Mouse (Mus musculus) CH12.LX (cell line): ENCODE results near the gene 1700122O11Rik. TPM values are rescaled to one million over a fixed set of nuclear protein-coding genes. Genes with fewer than 3 reads are reported as not detected.

Source experiments
- DNase-seq: peaks from one replicate; pipeline ENCODE4 v3.0.0-alpha.2; 2013; ENCODE audit errors: extremely low read depth
- H3K27ac ChIP-seq: 2 replicates; pipeline ENCODE4 v1.5.1; 2012; ENCODE audit warnings: low read depth, mild to moderate bottlenecking, control low read depth, moderate library complexity; ENCODE audit not compliant: insufficient read depth
- H3K27me3 ChIP-seq: replicated peaks from 2 replicates; pipeline ENCODE3; 2012; ENCODE audit warnings: inconsistent platforms
- H3K36me3 ChIP-seq, 2 experiments: replicated peaks in 1 of 2; 2 replicates each; pipeline versions ENCODE3 to v1.6.1; 2012; ENCODE audit warnings: inconsistent platforms in 1 of 2, low read length in 1 of 2, mild to moderate bottlenecking in 1 of 2, mixed read lengths in 1 of 2, moderate library complexity in 1 of 2; ENCODE audit not compliant: control insufficient read depth in 1 of 2, insufficient read depth in 1 of 2
- H3K4me1 ChIP-seq, 2 experiments: 2 replicates each; pipeline ENCODE4 v1.6.1; 2012; ENCODE audit warnings: inconsistent platforms in 1 of 2, moderate library complexity in 1 of 2; ENCODE audit not compliant: insufficient read depth in 2 of 2, control insufficient read depth in 1 of 2
- H3K4me2 ChIP-seq: 2 replicates; pipeline ENCODE4 v1.6.1; 2012; ENCODE audit warnings: low read depth, mild to moderate bottlenecking, control low read depth; ENCODE audit not compliant: poor library complexity, insufficient read depth, severe bottlenecking
- H3K4me3 ChIP-seq, 3 experiments: fragments of 150-350 bp in 1 of 3; sonication (generic) in 1 of 3; replicated peaks in 1 of 3; 2 replicates each; pipeline versions ENCODE3 to v1.5.1; 2011 to 2012; ENCODE audit warnings: low read depth in 2 of 3, low read length in 2 of 3, mild to moderate bottlenecking in 2 of 3, moderate library complexity in 2 of 3, control low read depth in 1 of 3, improper control_type of control experiment in 1 of 3, inconsistent platforms in 1 of 3, mixed read lengths in 1 of 3; ENCODE audit not compliant: poor library complexity in 1 of 3
- H3K79me2 ChIP-seq: replicated peaks from 2 replicates; pipeline ENCODE4 v1.6.1; 2012; ENCODE audit warnings: mild to moderate bottlenecking, moderate library complexity; ENCODE audit not compliant: control insufficient read depth, poor library complexity, insufficient read depth, severe bottlenecking; ENCODE audit errors: extremely low read depth
- H3K9ac ChIP-seq: 2 replicates; pipeline ENCODE4 v1.6.1; 2012; ENCODE audit warnings: low read depth, mild to moderate bottlenecking, control low read depth, moderate library complexity; ENCODE audit not compliant: insufficient read depth
- H3K9me3 ChIP-seq: replicated peaks from 2 replicates; pipeline ENCODE3; 2012; ENCODE audit warnings: low read length, inconsistent platforms, mixed read lengths
- CHD2 ChIP-seq: IDR thresholded peaks from 2 replicates; pipeline ENCODE4 v1.6.1; 2011; ENCODE audit warnings: low read length, improper control_type of control experiment
- E2F4 ChIP-seq: IDR thresholded peaks from 2 replicates; pipeline ENCODE4 v1.6.1; 2011; ENCODE audit warnings: low read depth, low read length, improper control_type of control experiment; ENCODE audit not compliant: insufficient replicate concordance
- EP300 ChIP-seq: IDR thresholded peaks from 2 replicates; pipeline ENCODE4 v1.6.1; 2011; ENCODE audit warnings: low read length, improper control_type of control experiment
- ETS1 ChIP-seq: conservative IDR thresholded peaks from 2 replicates; pipeline ENCODE4 v1.6.1; 2012; ENCODE audit warnings: low read depth, mild to moderate bottlenecking, inconsistent platforms, low read length, improper control_type of control experiment, moderate library complexity
- GABPA ChIP-seq: IDR thresholded peaks from 2 replicates; pipeline ENCODE4 v1.6.1; 2012; ENCODE audit warnings: low read depth, low read length, improper control_type of control experiment, inconsistent platforms; ENCODE audit not compliant: insufficient replicate concordance
- HCFC1 ChIP-seq: IDR thresholded peaks from 2 replicates; pipeline ENCODE4 v1.6.1; 2012; ENCODE audit warnings: low read depth, mild to moderate bottlenecking, inconsistent platforms, low read length, improper control_type of control experiment
- JUN ChIP-seq: IDR thresholded peaks from 2 replicates; pipeline ENCODE4 v1.6.1; 2011; ENCODE audit warnings: low read depth, mild to moderate bottlenecking, low read length, improper control_type of control experiment, moderate library complexity; ENCODE audit not compliant: insufficient read depth
- JUND ChIP-seq: conservative IDR thresholded peaks from 2 replicates; pipeline ENCODE4 v1.6.1; 2011; ENCODE audit warnings: low read depth, low read length, improper control_type of control experiment
- KAT2A ChIP-seq: IDR thresholded peaks from 2 replicates; pipeline ENCODE4 v1.6.1; 2012; ENCODE audit warnings: low read length, improper control_type of control experiment, inconsistent platforms; ENCODE audit not compliant: insufficient replicate concordance
- MAX ChIP-seq: IDR thresholded peaks from 2 replicates; pipeline ENCODE4 v1.6.1; 2011; ENCODE audit warnings: low read length, improper control_type of control experiment
- MAZ ChIP-seq: IDR thresholded peaks from 2 replicates; pipeline ENCODE4 v1.6.1; 2012; ENCODE audit warnings: low read depth, mild to moderate bottlenecking, inconsistent platforms, low read length, improper control_type of control experiment, moderate library complexity
- MYC ChIP-seq: IDR thresholded peaks from 2 replicates; pipeline ENCODE4 v1.6.1; 2011; ENCODE audit warnings: low read depth, mild to moderate bottlenecking, improper control_type of control experiment, low read length
- PAX5 ChIP-seq: IDR thresholded peaks from 2 replicates; pipeline ENCODE4 v1.6.1; 2012; ENCODE audit warnings: low read length, inconsistent platforms, mixed read lengths
- POLR2AphosphoS2 ChIP-seq: IDR thresholded peaks from 2 replicates; pipeline ENCODE4 v1.6.1; 2011; ENCODE audit warnings: low read depth, low read length, improper control_type of control experiment
- RCOR1 ChIP-seq: conservative IDR thresholded peaks from 2 replicates; pipeline ENCODE4 v1.6.1; 2012; ENCODE audit warnings: low read depth, mild to moderate bottlenecking, inconsistent platforms, low read length, improper control_type of control experiment
- SIN3A ChIP-seq: IDR thresholded peaks from 2 replicates; pipeline ENCODE4 v1.6.1; 2012; ENCODE audit warnings: low read length, improper control_type of control experiment, inconsistent platforms
- SMC3 ChIP-seq: IDR thresholded peaks from 2 replicates; pipeline ENCODE4 v1.6.1; 2011; ENCODE audit warnings: low read depth, low read length, improper control_type of control experiment
- TBP ChIP-seq: conservative IDR thresholded peaks from 2 replicates; pipeline ENCODE4 v1.6.1; 2011; ENCODE audit warnings: low read depth, low read length, improper control_type of control experiment
- TCF12 ChIP-seq: IDR thresholded peaks from 2 replicates; pipeline ENCODE4 v1.6.1; 2014; ENCODE audit warnings: low read depth, mild to moderate bottlenecking, inconsistent platforms, low read length, improper control_type of control experiment
- USF1 ChIP-seq: IDR thresholded peaks from 2 replicates; pipeline ENCODE4 v1.6.1; 2014; ENCODE audit warnings: low read depth, mild to moderate bottlenecking, inconsistent platforms, low read length, improper control_type of control experiment
- ZC3H11A ChIP-seq: IDR thresholded peaks from 2 replicates; pipeline ENCODE4 v1.6.1; 2012; ENCODE audit warnings: low read depth, mild to moderate bottlenecking, inconsistent platforms, low read length, improper control_type of control experiment
- ZKSCAN1 ChIP-seq: IDR thresholded peaks from 2 replicates; pipeline ENCODE4 v1.6.1; 2012; ENCODE audit warnings: low read depth, inconsistent platforms, low read length, improper control_type of control experiment, borderline replicate concordance
- ZMIZ1 ChIP-seq: IDR thresholded peaks from 2 replicates; pipeline ENCODE4 v1.6.1; 2012; ENCODE audit warnings: low read depth, mild to moderate bottlenecking, inconsistent platforms, low read length, improper control_type of control experiment
- ZNF384 ChIP-seq: IDR thresholded peaks from 2 replicates; pipeline ENCODE4 v1.6.1; 2012; ENCODE audit warnings: low read depth, low read length, improper control_type of control experiment, inconsistent platforms
- dilution Hi-C: fragments of 300-500 bp; cut with MboI; formaldehyde crosslinking; loops from 2 replicates; pipeline ENCODE4 v1.14.3; 2020; ENCODE audit warnings: low sequenced_read_pairs; ENCODE audit not compliant: extremely low pct_unique_long_range_greater_than_20kb, extremely low pct_ligation_motif_present
- in situ Hi-C: fragments of 300-500 bp; cut with MboI; formaldehyde crosslinking; loops from 3 replicates; pipeline ENCODE4 v1.14.3; 2019; ENCODE audit warnings: low sequenced_read_pairs, low pct_ligation_motif_present, low pct_unique_long_range_greater_than_20kb, mixed read lengths
- polyA plus RNA-seq: library from polyadenylated mRNA; unstranded; fragments of >175 nt; gene quantifications from 2 replicates; pipeline ENCODE4 v1.2.1, GENCODE M21; 2012; ENCODE audit warnings: low read depth; ENCODE audit not compliant: insufficient read length
- total RNA-seq, 2 experiments: library from RNA; depleted of rRNA; stranded (reverse); fragments of 300-350 nt in 1 of 2; fragments of >200 nt in 1 of 2; gene quantifications; 2 replicates each; pipeline ENCODE4 v1.2.3; 2012 to 2014

Gene 1700122O11Rik
- total and polyA plus RNA-seq, 3 experiments: not detected

DNA sequence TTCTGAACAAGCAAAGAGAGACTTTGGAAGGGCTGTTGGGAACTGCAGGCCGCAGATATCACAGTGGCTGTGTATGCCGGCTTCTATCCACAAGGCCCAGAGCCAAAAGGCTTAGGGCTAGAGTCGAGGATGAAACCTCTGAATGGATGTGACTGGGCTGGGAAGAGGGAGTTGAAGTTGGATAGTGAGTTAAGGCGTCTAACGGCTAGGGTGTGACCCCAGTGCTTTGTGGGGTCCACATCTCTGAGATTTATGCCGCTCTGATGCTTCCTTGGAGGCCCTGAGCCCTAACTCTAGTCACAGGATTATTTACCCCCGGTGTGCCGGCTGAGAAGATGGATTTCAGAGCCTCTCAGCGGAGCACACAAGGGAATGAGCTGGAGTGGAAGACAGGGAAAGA is 33.5 kb downstream of the 1700122O11Rik start:
- no peak overlapping the region for H3K4me3 ChIP-seq
- no peaks in the 10 kb centered on the region for H3K79me2 ChIP-seq
- DNase-seq: no peak
- in situ Hi-C loops (no loop called here), dilution Hi-C loops (no loop called here)
- no peaks in the 10 kb centered on the region for H3K36me3 ChIP-seq
- H3K4me2 ChIP-seq: no peak overlapping the region
- H3K4me1 ChIP-seq: peaks cover 3 to 12% of the 10 kb centered on the region in 2 experiments; a peak in 1 of 4 replicates
- H3K9me3 ChIP-seq: no peaks in the 10 kb centered on the region
- no peak overlapping the region for H3K27ac ChIP-seq
- H3K27me3 ChIP-seq: no peaks in the 10 kb centered on the region
- no peak overlapping the region for H3K9ac ChIP-seq
- TF ChIP-seq E2F4: no peak
- no peak for TF ChIP-seq SIN3A
- no peak for TF ChIP-seq ZKSCAN1
- TF ChIP-seq MYC: no peak
- TF ChIP-seq ETS1: no peak

DNA sequence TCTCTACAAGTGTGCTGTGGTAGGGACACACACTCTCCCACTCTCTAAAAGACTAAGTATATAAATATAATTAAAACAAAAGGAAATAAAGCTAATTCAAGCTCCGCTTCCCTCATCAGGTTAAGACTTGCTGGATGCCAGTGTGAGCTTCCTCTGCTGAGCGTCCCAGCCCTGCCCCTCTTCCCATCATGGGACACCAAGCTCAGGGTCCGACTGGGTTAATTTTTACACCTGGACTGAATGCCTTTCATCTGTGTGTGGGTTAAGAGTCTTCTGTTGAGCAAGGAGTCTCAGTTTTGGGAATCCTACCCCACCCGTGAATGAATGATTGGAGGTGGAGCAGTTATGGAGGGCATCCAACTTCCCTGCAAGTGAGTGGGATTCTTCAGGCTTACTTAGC is 35.6 kb downstream of the 1700122O11Rik start:
- Histone ChIP-seq H3K4me1 (peaks cover 3 to 16% of the 10 kb centered on the region in 2 experiments; a peak in 1 of 4 replicates), H3K27me3 (no peaks in the 10 kb centered on the region)

DNA sequence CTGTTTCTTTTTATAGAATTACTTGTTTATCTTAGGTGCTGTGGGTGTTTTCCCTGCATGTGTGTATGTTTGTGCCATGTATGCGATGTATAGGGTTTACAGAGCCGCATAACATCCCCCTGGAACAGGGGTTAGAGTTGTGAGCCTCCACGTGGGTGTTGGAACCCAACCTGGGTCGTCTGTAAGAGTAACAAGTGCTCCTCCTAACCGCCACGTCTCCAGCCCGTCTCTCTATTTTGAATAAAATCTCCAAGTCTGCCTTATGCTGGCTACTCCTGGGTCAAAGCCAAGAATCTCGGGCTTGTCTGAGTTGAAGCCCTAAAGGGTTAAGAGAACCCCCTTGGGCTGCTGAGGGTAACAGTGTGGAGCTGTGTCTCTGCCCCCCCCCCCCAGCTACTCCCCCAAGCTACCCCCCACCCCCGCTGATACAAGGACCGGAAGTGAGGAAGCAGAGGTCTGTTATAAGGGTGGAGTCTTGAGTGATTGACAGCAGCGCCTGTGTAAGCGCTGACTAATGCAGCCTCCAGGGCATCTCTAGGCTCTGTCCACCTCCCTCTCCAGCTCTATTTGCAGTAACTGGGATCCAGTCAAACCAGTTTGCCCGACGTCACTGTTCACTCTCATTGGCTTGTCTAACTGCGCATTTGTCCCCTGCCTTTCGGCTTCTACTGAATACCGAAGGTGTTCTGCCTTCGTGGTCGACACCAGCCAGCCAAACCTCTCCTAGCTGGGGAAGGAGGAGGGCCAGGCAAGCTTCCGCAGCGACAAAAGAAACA is 36.3 kb downstream of the 1700122O11Rik start:
- peaks cover 3 to 16% of the 10 kb centered on the region in 2 experiments; a peak in 1 of 4 replicates for H3K4me1 ChIP-seq
- H3K4me2 ChIP-seq: peak overlapping the region; percentile 2; the same call in 1 of the 2 replicates
- no peaks in the 10 kb centered on the region for H3K27me3 ChIP-seq
- no peak overlapping the region for H3K27ac ChIP-seq
- H3K4me3 ChIP-seq: no peak overlapping the region
- H3K9me3 ChIP-seq: no peaks in the 10 kb centered on the region
- no peaks in the 10 kb centered on the region for H3K79me2 ChIP-seq
- in situ Hi-C loops (no loop called here), dilution Hi-C loops (no loop called here)
- DNase-seq: no peak
- TF ChIP-seq GABPA: no peak
- no peak for TF ChIP-seq POLR2AphosphoS2
- no peak for TF ChIP-seq RCOR1
- no peak for TF ChIP-seq TBP
- no peak for TF ChIP-seq SMC3
- no peak for TF ChIP-seq ZNF384
- no peak for TF ChIP-seq CHD2
- TF ChIP-seq USF1: no peak
- TF ChIP-seq ETS1: no peak
- TF ChIP-seq TCF12: no peak
- TF ChIP-seq EP300: no peak
- TF ChIP-seq PAX5: no peak
- no peak for TF ChIP-seq KAT2A
- TF ChIP-seq JUND: no peak
- no peak for TF ChIP-seq ZMIZ1
- no peak for TF ChIP-seq ZC3H11A
- TF ChIP-seq MAZ: no peak
- H3K36me3 ChIP-seq: no peaks in the 10 kb centered on the region
- no peak overlapping the region for H3K9ac ChIP-seq

More for the DNA sequence above, 35.6 kb downstream of the 1700122O11Rik start:
- H3K36me3 ChIP-seq: no peaks in the 10 kb centered on the region
- H3K9me3 ChIP-seq: no peaks in the 10 kb centered on the region
- no peaks in the 10 kb centered on the region for H3K79me2 ChIP-seq
- DNase-seq: no peak
- in situ Hi-C loops (no loop called here), dilution Hi-C loops (no loop called here)
- no peak for TF ChIP-seq RCOR1
- no peak for TF ChIP-seq USF1
- no peak for TF ChIP-seq E2F4
- no peak for TF ChIP-seq HCFC1
- no peak for TF ChIP-seq MAX
- no peak for TF ChIP-seq EP300
- TF ChIP-seq PAX5: no peak
- no peak for TF ChIP-seq GABPA
- TF ChIP-seq SMC3: no peak
- TF ChIP-seq JUN: no peak
- no peak overlapping the region for H3K9ac ChIP-seq
- H3K27ac ChIP-seq: no peak overlapping the region
- H3K4me2 ChIP-seq: no peak overlapping the region
- no peak overlapping the region for H3K4me3 ChIP-seq
